Mouse (Mus musculus): ENCODE results near the gene Ms4a4d. TPM values are rescaled to one million over a fixed set of nuclear protein-coding genes. Genes with fewer than 3 reads are reported as not detected.
"Not testable (repeated sequence)": the region's sequence is repeated elsewhere in the genome, so short reads cannot be mapped to it uniquely, and the experiment has no call there.

Gene Ms4a4d
- polyA plus RNA-seq, 1 experiment, result 9.0 TPM

- H3K36me3 ChIP-seq (ENCODE audit: control insufficient read depth, insufficient read depth, low read length, poor library complexity, severe bottlenecking), result no peaks in the 10 kb centered on the region
- no peak overlapping the region for H3K9ac ChIP-seq (ENCODE audit: low read depth, poor library complexity, severe bottlenecking)
- no peaks in the 10 kb centered on the region for H3K27me3 ChIP-seq (ENCODE audit: control insufficient read depth, insufficient read depth, low read length, poor library complexity, severe bottlenecking)
These were observed 16.5 kb upstream of the Ms4a4d start for GRCm38 (mm10) chr19:11520146-11520545.

GRCm38 (mm10) chr19:11533421-11533820 is 3.2 kb upstream of the Ms4a4d start:
- no peak overlapping the region for H3K9ac ChIP-seq (ENCODE audit: low read depth, poor library complexity, severe bottlenecking)
- no peak overlapping the region for H3K27ac ChIP-seq (ENCODE audit: insufficient read depth, low read length)
- H3K36me3 ChIP-seq (ENCODE audit: control insufficient read depth, insufficient read depth, low read length, poor library complexity, severe bottlenecking), result no peaks in the 10 kb centered on the region
- TF ChIP-seq EP300 (IDR thresholded peaks at IDR 0.05; ENCODE audit: insufficient read depth, low read depth, low read length) (no peak), CTCF (IDR thresholded peaks at IDR 0.05; ENCODE audit: low read depth, low read length) (no peak), POLR2A (IDR thresholded peaks at IDR 0.05; ENCODE audit: insufficient read depth, low read length) (no peak)
- no peak overlapping the region for H3K4me3 ChIP-seq (ENCODE audit: low read depth, low read length)
- no peaks in the 10 kb centered on the region for H3K9me3 ChIP-seq (replicated peaks; ENCODE audit: control insufficient read depth, insufficient read depth, low read length, poor library complexity, severe bottlenecking)
- no peaks in the 10 kb centered on the region for H3K27me3 ChIP-seq (ENCODE audit: control insufficient read depth, insufficient read depth, low read length, poor library complexity, severe bottlenecking)
- no peaks in the 10 kb centered on the region for H3K4me1 ChIP-seq (ENCODE audit: control insufficient read depth, insufficient read depth, low read length)

More at GRCm38 (mm10) chr19:11520146-11520545, 16.5 kb upstream of the Ms4a4d start:
- Histone ChIP-seq H3K27ac (ENCODE audit: insufficient read depth, low read length) (no peak overlapping the region), H3K4me1 (ENCODE audit: control insufficient read depth, insufficient read depth, low read length) (no peaks in the 10 kb centered on the region), H3K4me3 (ENCODE audit: low read depth, low read length) (no peak overlapping the region), H3K9me3 (replicated peaks; ENCODE audit: control insufficient read depth, insufficient read depth, low read length, poor library complexity, severe bottlenecking) (no peaks in the 10 kb centered on the region)
- no peak for TF ChIP-seq POLR2A (IDR thresholded peaks at IDR 0.05; ENCODE audit: insufficient read depth, low read length)
- TF ChIP-seq EP300 (IDR thresholded peaks at IDR 0.05; ENCODE audit: insufficient read depth, low read depth, low read length), result no peak
- no peak for TF ChIP-seq CTCF (IDR thresholded peaks at IDR 0.05; ENCODE audit: low read depth, low read length)

- no peaks in the 10 kb centered on the region for H3K9me3 ChIP-seq (replicated peaks; ENCODE audit: control insufficient read depth, insufficient read depth, low read length, poor library complexity, severe bottlenecking)
- TF ChIP-seq POLR2A (IDR thresholded peaks at IDR 0.05; ENCODE audit: insufficient read depth, low read length) (no peak), CTCF (IDR thresholded peaks at IDR 0.05; ENCODE audit: low read depth, low read length) (no peak), EP300 (IDR thresholded peaks at IDR 0.05; ENCODE audit: insufficient read depth, low read depth, low read length) (no peak)
- H3K9ac ChIP-seq (ENCODE audit: low read depth, poor library complexity, severe bottlenecking), result no peak overlapping the region
- H3K4me3 ChIP-seq (ENCODE audit: low read depth, low read length), result no peak overlapping the region
- H3K36me3 ChIP-seq (ENCODE audit: control insufficient read depth, insufficient read depth, low read length, poor library complexity, severe bottlenecking), result no peaks in the 10 kb centered on the region
- H3K27ac ChIP-seq (ENCODE audit: insufficient read depth, low read length), result no peak overlapping the region
- no peaks in the 10 kb centered on the region for H3K27me3 ChIP-seq (ENCODE audit: control insufficient read depth, insufficient read depth, low read length, poor library complexity, severe bottlenecking)
- H3K4me1 ChIP-seq (ENCODE audit: control insufficient read depth, insufficient read depth, low read length), result no peaks in the 10 kb centered on the region
These were observed 2.6 kb upstream of the Ms4a4d start for GRCm38 (mm10) chr19:11533888-11534445.

GRCm38 (mm10) chr19:11537336-11537735 is 735 bp downstream of the Ms4a4d start:
- H3K4me1 ChIP-seq (ENCODE audit: control insufficient read depth, insufficient read depth, low read length), result no peaks in the 10 kb centered on the region
- no peaks in the 10 kb centered on the region for H3K9me3 ChIP-seq (replicated peaks; ENCODE audit: control insufficient read depth, insufficient read depth, low read length, poor library complexity, severe bottlenecking)
- TF ChIP-seq POLR2A (IDR thresholded peaks at IDR 0.05; ENCODE audit: insufficient read depth, low read length) (no peak), CTCF (IDR thresholded peaks at IDR 0.05; ENCODE audit: low read depth, low read length) (no peak), EP300 (IDR thresholded peaks at IDR 0.05; ENCODE audit: insufficient read depth, low read depth, low read length) (no peak)
- no peak overlapping the region for H3K27ac ChIP-seq (ENCODE audit: insufficient read depth, low read length)
- no peak overlapping the region for H3K9ac ChIP-seq (ENCODE audit: low read depth, poor library complexity, severe bottlenecking)
- no peak overlapping the region for H3K4me3 ChIP-seq (ENCODE audit: low read depth, low read length)
- no peaks in the 10 kb centered on the region for H3K36me3 ChIP-seq (ENCODE audit: control insufficient read depth, insufficient read depth, low read length, poor library complexity, severe bottlenecking)
- no peaks in the 10 kb centered on the region for H3K27me3 ChIP-seq (ENCODE audit: control insufficient read depth, insufficient read depth, low read length, poor library complexity, severe bottlenecking)

DNA sequence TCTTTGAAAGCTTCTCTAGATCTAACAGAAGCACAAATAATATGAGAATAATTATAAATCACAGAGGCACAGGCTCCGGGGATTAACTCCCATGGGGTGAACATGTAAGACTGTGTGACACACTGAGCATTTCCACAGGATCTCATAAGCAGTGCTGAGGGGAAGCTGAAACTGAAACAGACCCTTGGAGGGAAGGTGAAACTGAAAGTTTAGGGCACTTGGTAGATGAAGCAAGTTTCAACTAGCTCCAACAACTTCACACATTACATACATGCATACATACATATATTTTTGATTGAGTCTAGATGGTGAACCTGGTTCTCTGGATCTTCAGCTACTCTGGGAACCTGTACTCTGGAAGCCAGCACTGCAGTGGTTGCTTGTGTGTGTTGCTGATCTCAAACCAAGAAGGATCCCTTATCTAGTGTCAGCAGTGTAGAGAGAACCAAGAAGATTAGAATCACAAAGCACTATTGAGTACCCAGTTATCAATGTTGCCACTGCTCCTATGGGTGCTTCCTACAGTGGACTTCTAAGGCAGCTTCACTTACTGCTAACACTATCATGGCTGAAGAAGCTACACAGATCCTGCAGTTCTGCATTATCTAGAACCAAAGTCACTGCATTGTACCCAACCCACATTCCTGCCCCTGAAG is 3.7 kb downstream of the Ms4a4d start:
- H3K9me3 ChIP-seq (replicated peaks; ENCODE audit: control insufficient read depth, insufficient read depth, low read length, poor library complexity, severe bottlenecking); H3K27ac ChIP-seq (ENCODE audit: insufficient read depth, low read length); H3K4me3 ChIP-seq (ENCODE audit: low read depth, low read length); H3K27me3 ChIP-seq (ENCODE audit: control insufficient read depth, insufficient read depth, low read length, poor library complexity, severe bottlenecking); H3K4me1 ChIP-seq (ENCODE audit: control insufficient read depth, insufficient read depth, low read length); H3K36me3 ChIP-seq (ENCODE audit: control insufficient read depth, insufficient read depth, low read length, poor library complexity, severe bottlenecking); H3K9ac ChIP-seq (ENCODE audit: low read depth, poor library complexity, severe bottlenecking): not testable (repeated sequence)

DNA sequence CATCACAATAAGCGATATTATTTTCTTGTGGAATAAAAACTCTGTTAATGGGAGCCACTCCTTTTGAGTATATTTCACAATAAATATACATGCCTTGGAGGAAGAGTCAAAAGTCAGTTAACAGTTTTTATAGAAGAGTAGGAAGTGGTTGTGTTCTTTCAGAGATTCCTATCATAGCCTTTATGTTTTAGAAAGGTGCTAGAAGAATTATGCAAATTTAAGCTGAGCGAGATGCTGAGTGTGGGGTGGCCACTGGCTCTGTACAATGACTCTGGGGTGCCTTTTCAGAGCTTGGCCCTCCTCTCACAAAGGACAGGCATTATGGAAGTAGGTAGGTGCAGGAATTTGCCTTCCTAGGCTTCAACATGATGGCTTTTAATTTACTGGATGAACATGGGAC is 7.8 kb downstream of the Ms4a4d start:
- H3K36me3 ChIP-seq (ENCODE audit: control insufficient read depth, insufficient read depth, low read length, poor library complexity, severe bottlenecking); H3K27ac ChIP-seq (ENCODE audit: insufficient read depth, low read length); H3K9me3 ChIP-seq (replicated peaks; ENCODE audit: control insufficient read depth, insufficient read depth, low read length, poor library complexity, severe bottlenecking); H3K4me1 ChIP-seq (ENCODE audit: control insufficient read depth, insufficient read depth, low read length); H3K9ac ChIP-seq (ENCODE audit: low read depth, poor library complexity, severe bottlenecking); H3K27me3 ChIP-seq (ENCODE audit: control insufficient read depth, insufficient read depth, low read length, poor library complexity, severe bottlenecking); H3K4me3 ChIP-seq (ENCODE audit: low read depth, low read length): not testable (repeated sequence)

Data from ES-Bruce4 (cell line).